Mouse (Mus musculus) heart, embryonic 16.5 days (tissue): Measurements from ENCODE around the gene Rab1a. TPM values are rescaled to one million over a fixed set of nuclear protein-coding genes. Genes with fewer than 3 reads are reported as not detected.

Source experiments
- ATAC-seq: fragments of 200-750 bp; cut with Nextera tagmentation; replicated peaks from 2 replicates; pipeline ENCODE4 v1.8.0; 2017; ENCODE audit warnings: moderate number of reproducible peaks; ENCODE audit not compliant: insufficient read depth, low FRiP score; ENCODE audit errors: extremely low read depth
- H3K27ac ChIP-seq: fragments of 300-500 bp; sonication (generic); 2 replicates; pipeline ENCODE4 v1.5.1; 2014; ENCODE audit warnings: mild to moderate bottlenecking, low read length, control low read depth, moderate library complexity
- H3K27me3 ChIP-seq: fragments of 300-500 bp; sonication (generic); 2 replicates; pipeline ENCODE4 v1.6.1; 2014; ENCODE audit warnings: low read length, mixed read lengths; ENCODE audit not compliant: control insufficient read depth, insufficient read depth
- H3K36me3 ChIP-seq: fragments of 300-500 bp; sonication (generic); 2 replicates; pipeline ENCODE4 v1.6.1; 2014; ENCODE audit not compliant: control insufficient read depth, insufficient read depth
- H3K4me1 ChIP-seq: fragments of 300-500 bp; sonication (generic); 2 replicates; pipeline ENCODE4 v1.6.1; 2014; ENCODE audit warnings: low read length, mixed read lengths; ENCODE audit not compliant: control insufficient read depth, insufficient read depth
- H3K4me2 ChIP-seq: fragments of 300-500 bp; sonication (generic); 2 replicates; pipeline ENCODE4 v1.6.1; 2014; ENCODE audit warnings: low read depth, mild to moderate bottlenecking, control low read depth, low read length
- H3K4me3 ChIP-seq: fragments of 300-500 bp; sonication (generic); 2 replicates; pipeline ENCODE4 v1.5.1; 2014; ENCODE audit warnings: mild to moderate bottlenecking, control low read depth, low read length
- H3K9ac ChIP-seq: fragments of 300-500 bp; sonication (generic); 2 replicates; pipeline ENCODE4 v1.6.1; 2014; ENCODE audit warnings: low read length, control low read depth
- H3K9me3 ChIP-seq: fragments of 300-500 bp; sonication (generic); replicated peaks from 2 replicates; pipeline ENCODE4 v1.6.1; 2016; ENCODE audit warnings: low read length; ENCODE audit not compliant: control insufficient read depth
- WGBS: fragments of 180-500 bp; shearing (Covaris S2); extraction: QIAGEN DNeasy Blood & Tissue Kit; methylation state at CpG from one replicate; pipeline ENCODE4 v1.1.7; 2014; 5-methylcytosine and 5-hydroxymethylcytosine counted together
- polyA plus RNA-seq: library from polyadenylated mRNA; unstranded; fragments of >200 nt; fragmentation: Nextera tagmentation; extraction: Ambion mirVana; gene quantifications from 2 replicates; pipeline ENCODE4 v1.2.1, GENCODE M21; 2015

Gene Rab1a
- polyA plus RNA-seq, 1 experiment from 2014 or later = 228 TPM

- peaks cover 57% of the 10 kb centered on the region for H3K36me3 ChIP-seq
- no peak for ATAC-seq
- no peak overlapping the region for H3K4me2 ChIP-seq
- no peaks in the 10 kb centered on the region for H3K9me3 ChIP-seq
- WGBS = 63% methylated on average over 1 of the region's 1 CpGs
- H3K4me3 ChIP-seq = no peak overlapping the region
- peak overlapping the region; percentile 90; the same call in 1 of the 2 replicates for H3K27ac ChIP-seq
- peaks cover 13% of the 10 kb centered on the region; the same call in 1 of the 2 replicates for H3K4me1 ChIP-seq
- H3K27me3 ChIP-seq = no peaks in the 10 kb centered on the region
- H3K9ac ChIP-seq = no peak overlapping the region
These were observed 29.1 kb downstream of the Rab1a start for GRCm38 (mm10) chr11:20230286-20230685.

DNA sequence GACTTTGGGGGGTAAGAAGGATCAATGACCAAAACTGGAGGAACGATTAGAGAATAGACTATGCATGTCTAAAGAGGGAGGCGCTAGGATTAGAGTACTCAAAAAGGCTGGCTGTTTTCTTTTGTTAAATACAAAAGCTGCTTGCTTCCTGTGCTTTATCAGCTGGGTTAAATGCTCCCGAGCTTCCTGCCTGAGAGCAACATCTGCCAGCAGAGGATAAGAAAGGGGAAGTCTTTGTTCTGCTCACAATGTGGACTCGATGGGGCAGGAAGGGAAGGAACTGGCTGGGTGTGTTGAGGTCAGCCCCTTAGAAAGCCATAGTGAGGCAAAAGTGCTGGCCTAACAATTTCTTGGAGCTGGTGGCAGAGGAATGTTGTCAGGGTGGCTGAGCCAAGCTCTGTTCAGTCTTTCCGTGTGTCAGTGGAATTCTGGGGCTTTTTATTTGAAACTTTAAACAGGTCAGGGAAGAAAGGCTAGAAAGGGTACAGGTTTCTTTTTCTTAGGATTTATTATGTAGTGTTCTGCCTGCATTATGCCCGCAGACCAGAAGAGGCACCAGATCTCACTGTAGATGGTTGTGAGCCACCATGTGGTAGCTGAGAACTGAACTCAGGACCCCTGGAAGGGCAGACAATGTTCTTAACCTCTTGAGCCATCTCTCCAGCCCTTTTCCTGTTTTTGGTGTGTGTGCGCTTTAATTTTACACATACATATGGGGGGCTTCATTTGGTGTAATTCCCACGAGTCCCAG, 30.1 kb downstream of the Rab1a start:
- no peak overlapping the region for H3K4me2 ChIP-seq
- H3K27me3 ChIP-seq = no peaks in the 10 kb centered on the region
- peak; percentile 90 for ATAC-seq
- 49% methylated on average over 8 of the region's 8 CpGs for WGBS
- peaks cover 13% of the 10 kb centered on the region; the same call in 1 of the 2 replicates for H3K4me1 ChIP-seq
- H3K27ac ChIP-seq = peak overlapping the region; percentile 90
- H3K4me3 ChIP-seq = no peak overlapping the region
- H3K9ac ChIP-seq = no peak overlapping the region
- H3K9me3 ChIP-seq = no peaks in the 10 kb centered on the region
- H3K36me3 ChIP-seq = peaks cover 59% of the 10 kb centered on the region

GRCm38 (mm10) chr11:20232016-20232755, 31.0 kb downstream of the Rab1a start:
- Histone ChIP-seq H3K9me3 (no peaks in the 10 kb centered on the region), H3K4me1 (peaks cover 13% of the 10 kb centered on the region; the same call in 1 of the 2 replicates), H3K27me3 (no peaks in the 10 kb centered on the region), H3K36me3 (peaks cover 68% of the 10 kb centered on the region), H3K4me2 (no peak overlapping the region), H3K9ac (no peak overlapping the region), H3K4me3 (no peak overlapping the region), H3K27ac (peak overlapping the region; percentile 73)
- WGBS = 59% methylated on average over 5 of the region's 5 CpGs
- ATAC-seq = no peak

GRCm38 (mm10) chr11:20234233-20234632, 33.0 kb downstream of the Rab1a start:
- no peak for ATAC-seq
- Histone ChIP-seq H3K27ac (no peak overlapping the region), H3K9me3 (no peaks in the 10 kb centered on the region), H3K27me3 (no peaks in the 10 kb centered on the region), H3K4me2 (no peak overlapping the region), H3K4me3 (no peak overlapping the region), H3K36me3 (peaks cover 71% of the 10 kb centered on the region), H3K4me1 (peaks cover 13% of the 10 kb centered on the region; the same call in 1 of the 2 replicates), H3K9ac (no peak overlapping the region)
- 69% methylated on average over 3 of the region's 3 CpGs for WGBS

- no peaks in the 10 kb centered on the region for H3K27me3 ChIP-seq
- no peak overlapping the region for H3K27ac ChIP-seq
These were observed 35.8 kb downstream of the Rab1a start for GRCm38 (mm10) chr11:20237018-20237417.

DNA sequence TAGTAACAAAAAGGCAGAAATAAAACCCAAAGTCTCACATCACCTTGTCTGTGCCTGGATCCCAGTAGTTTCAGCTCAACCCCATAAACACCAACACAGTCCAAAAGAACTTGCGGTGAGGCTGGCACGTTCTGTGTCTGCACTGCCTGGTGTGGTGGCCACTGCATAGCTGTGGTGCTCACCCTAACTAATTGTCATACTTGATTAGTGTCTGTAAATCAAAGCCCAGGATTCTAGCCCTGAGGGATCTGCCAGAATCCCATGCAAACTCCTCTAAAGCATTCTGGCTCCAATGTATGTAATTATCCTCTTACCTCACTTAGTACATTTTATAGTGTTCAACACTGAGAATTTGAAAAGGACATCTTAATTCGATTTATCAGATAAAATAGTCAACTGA, 36.7 kb downstream of the Rab1a start:
- no peak overlapping the region for H3K27ac ChIP-seq
- H3K4me2 ChIP-seq = no peak overlapping the region
- H3K4me3 ChIP-seq = no peak overlapping the region
- no peaks in the 10 kb centered on the region for H3K27me3 ChIP-seq
- H3K4me1 ChIP-seq = peaks cover 4% of the 10 kb centered on the region
- no peaks in the 10 kb centered on the region for H3K9me3 ChIP-seq
- no peak overlapping the region for H3K9ac ChIP-seq
- no peak for ATAC-seq
- peaks cover 69% of the 10 kb centered on the region for H3K36me3 ChIP-seq
- WGBS = 89% methylated on average over 3 of the region's 3 CpGs

More at GRCm38 (mm10) chr11:20237018-20237417, 35.8 kb downstream of the Rab1a start:
- no peak overlapping the region for H3K4me2 ChIP-seq
- H3K9me3 ChIP-seq = no peaks in the 10 kb centered on the region
- ATAC-seq = no peak
- 85% methylated on average over 7 of the region's 7 CpGs for WGBS
- H3K9ac ChIP-seq = no peak overlapping the region
- peaks cover 70% of the 10 kb centered on the region for H3K36me3 ChIP-seq
- H3K4me1 ChIP-seq = no peaks in the 10 kb centered on the region
- H3K4me3 ChIP-seq = no peak overlapping the region

DNA sequence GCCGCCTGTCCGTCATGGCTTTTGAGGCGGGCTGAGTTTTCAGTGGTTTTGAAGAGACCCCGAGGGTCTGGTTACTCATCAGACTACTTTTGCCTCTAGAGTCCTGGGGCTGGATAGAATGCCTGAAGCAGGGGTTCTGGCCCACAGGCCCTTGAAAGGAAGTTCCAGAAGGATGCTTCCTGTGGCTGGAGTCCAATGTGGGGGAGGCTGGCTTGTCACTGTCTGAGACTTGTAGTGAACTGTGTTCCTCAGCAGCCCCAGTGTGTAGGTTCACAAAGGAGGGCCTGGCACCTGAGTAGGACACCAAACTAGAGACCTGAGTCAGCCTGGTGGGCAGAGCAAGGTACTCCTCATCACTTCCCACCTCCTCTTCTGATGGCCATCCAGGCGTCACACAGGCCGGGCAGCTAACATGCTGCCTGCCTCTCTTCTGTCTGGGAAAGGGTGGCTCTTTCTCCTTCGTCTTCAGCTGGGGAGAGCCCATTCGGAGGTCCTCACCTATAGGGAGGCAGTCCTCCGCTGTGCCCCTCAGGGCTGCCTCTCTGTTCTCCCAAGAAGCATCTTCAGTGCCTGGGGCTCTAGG, 38.1 kb downstream of the Rab1a start:
- no peak overlapping the region for H3K27ac ChIP-seq
- no peak overlapping the region for H3K9ac ChIP-seq
- no peak for ATAC-seq
- no peak overlapping the region for H3K4me2 ChIP-seq
- no peak overlapping the region for H3K4me3 ChIP-seq
- no peaks in the 10 kb centered on the region for H3K27me3 ChIP-seq
- peaks cover 17% of the 10 kb centered on the region for H3K4me1 ChIP-seq
- H3K36me3 ChIP-seq = peaks cover 63% of the 10 kb centered on the region
- WGBS = 84% methylated on average over 9 of the region's 9 CpGs
- H3K9me3 ChIP-seq = no peaks in the 10 kb centered on the region

DNA sequence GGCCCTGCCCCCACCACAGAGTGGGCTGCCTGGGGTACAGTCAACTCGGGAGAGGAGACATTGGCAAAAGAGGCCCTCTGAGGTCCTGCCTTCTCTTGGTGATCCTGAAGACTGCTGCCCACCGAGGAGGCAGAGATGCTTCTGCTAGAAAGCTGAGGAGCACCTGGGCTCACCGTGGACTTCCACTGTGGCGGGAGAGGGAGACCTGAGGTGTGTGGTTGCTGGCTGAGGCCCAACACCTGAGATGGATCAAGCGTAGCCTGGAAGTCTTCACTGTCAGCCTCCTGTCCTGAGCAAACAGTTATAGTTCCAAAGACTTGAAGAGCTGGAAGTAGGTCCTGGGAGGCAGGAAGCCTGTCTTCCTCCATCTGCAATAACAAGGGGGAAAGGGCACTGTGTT, 39.1 kb downstream of the Rab1a start:
- Histone ChIP-seq H3K27ac (no peak overlapping the region), H3K4me3 (no peak overlapping the region), H3K4me2 (no peak overlapping the region), H3K4me1 (peaks cover 21% of the 10 kb centered on the region), H3K36me3 (peaks cover 54% of the 10 kb centered on the region), H3K27me3 (no peaks in the 10 kb centered on the region), H3K9me3 (no peaks in the 10 kb centered on the region), H3K9ac (no peak overlapping the region)
- ATAC-seq = no peak
- WGBS = 69% methylated on average over 5 of the region's 5 CpGs

- no peak overlapping the region for H3K4me3 ChIP-seq
- no peak overlapping the region for H3K9ac ChIP-seq
- H3K27ac ChIP-seq = peak overlapping the region; percentile 5; the same call in 1 of the 2 replicates
- H3K9me3 ChIP-seq = no peaks in the 10 kb centered on the region
- H3K36me3 ChIP-seq = peaks cover 45% of the 10 kb centered on the region
- no peak for ATAC-seq
- no peaks in the 10 kb centered on the region for H3K27me3 ChIP-seq
- 91% methylated on average over 7 of the region's 7 CpGs for WGBS
- no peak overlapping the region for H3K4me2 ChIP-seq
- peaks cover 27% of the 10 kb centered on the region for H3K4me1 ChIP-seq
These were observed 40.1 kb downstream of the Rab1a start for GRCm38 (mm10) chr11:20241311-20241710.
